Mouse (Mus musculus) midbrain, embryonic 13.5 days (tissue): ENCODE data around the gene Cfap43. TPM values are rescaled to one million over a fixed set of nuclear protein-coding genes. Genes with fewer than 3 reads are reported as not detected.

Experiments
- ATAC-seq: fragments of 200-750 bp; cut with Nextera tagmentation; 2 replicates; pipeline ENCODE4 v1.8.0; 2017; ENCODE audit warnings: mild to moderate bottlenecking, moderate TSS enrichment, moderate library complexity
- H3K27ac ChIP-seq: fragments of 300-500 bp; sonication (generic); 2 replicates; pipeline ENCODE4 v1.5.1; 2015; ENCODE audit warnings: inconsistent platforms, mild to moderate bottlenecking, moderate library complexity
- H3K27me3 ChIP-seq: fragments of 300-500 bp; sonication (generic); 2 replicates; pipeline ENCODE4 v1.6.1; 2015; ENCODE audit warnings: mild to moderate bottlenecking, inconsistent platforms
- H3K36me3 ChIP-seq: fragments of 300-500 bp; sonication (generic); 2 replicates; pipeline ENCODE4 v1.6.1; 2015; ENCODE audit warnings: mild to moderate bottlenecking, inconsistent platforms
- H3K4me1 ChIP-seq: fragments of 300-500 bp; sonication (generic); replicated peaks from 2 replicates; pipeline ENCODE4 v1.6.1; 2015; ENCODE audit warnings: inconsistent platforms
- H3K4me2 ChIP-seq: fragments of 300-500 bp; sonication (generic); replicated peaks from 2 replicates; pipeline ENCODE4 v1.6.1; 2015; ENCODE audit warnings: moderate library complexity, mild to moderate bottlenecking, inconsistent platforms
- H3K4me3 ChIP-seq: fragments of 300-500 bp; sonication (generic); replicated peaks from 2 replicates; pipeline ENCODE4 v1.5.1; 2015; ENCODE audit warnings: mild to moderate bottlenecking, inconsistent platforms
- H3K9ac ChIP-seq: fragments of 300-500 bp; sonication (generic); replicated peaks from 2 replicates; pipeline ENCODE4 v1.6.1; 2015; ENCODE audit warnings: mild to moderate bottlenecking, inconsistent platforms
- H3K9me3 ChIP-seq: fragments of 300-500 bp; sonication (generic); 2 replicates; pipeline ENCODE4 v1.6.1; 2016; ENCODE audit warnings: mild to moderate bottlenecking, inconsistent platforms
- WGBS: fragments of 180-500 bp; shearing (Covaris S2); methylation state at CpG from one replicate; pipeline ENCODE4 v1.1.7; 2015; 5-methylcytosine and 5-hydroxymethylcytosine counted together
- polyA plus RNA-seq: library from polyadenylated mRNA; unstranded; fragments of >200 nt; fragmentation: Nextera tagmentation; extraction: Ambion mirVana; gene quantifications from 2 replicates; pipeline ENCODE4 v1.2.1, GENCODE M21; 2015

Gene Cfap43
- polyA plus RNA-seq, 1 experiment from 2014 or later: 0.36 TPM

- 78% methylated on average over 7 of the region's 7 CpGs for WGBS
- H3K9me3 ChIP-seq: no peaks in the 10 kb centered on the region
Observed at GRCm38 (mm10) chr19:47835776-47836175, 83.3 kb downstream of the Cfap43 start.

DNA sequence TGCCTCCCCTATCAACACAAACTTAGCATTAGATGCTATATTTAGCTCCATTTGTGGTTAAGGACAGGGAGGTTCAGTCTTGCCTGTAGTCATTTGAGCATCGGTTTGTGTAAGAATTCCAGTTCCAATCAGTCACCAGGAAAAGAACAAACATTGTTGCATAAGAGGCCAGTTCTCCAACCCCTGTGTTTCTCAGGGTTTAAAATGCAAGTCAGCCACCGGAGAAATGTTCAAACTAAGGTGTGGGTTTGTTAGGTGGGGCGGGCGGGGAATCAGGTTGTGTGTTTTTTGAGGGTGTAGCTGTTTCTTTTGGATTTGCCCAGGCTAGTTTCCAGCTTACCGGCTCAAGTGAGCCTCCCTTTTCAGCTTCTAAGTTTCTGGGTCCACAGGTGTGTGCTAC, 84.5 kb downstream of the Cfap43 start:
- no peak for ATAC-seq
- no peak overlapping the region for H3K9ac ChIP-seq
- H3K4me2 ChIP-seq: no peak overlapping the region
- no peaks in the 10 kb centered on the region for H3K36me3 ChIP-seq
- peaks cover 7% of the 10 kb centered on the region; the same call in 1 of the 2 replicates for H3K4me1 ChIP-seq
- no peak overlapping the region for H3K27ac ChIP-seq
- 93% methylated on average over 5 of the region's 5 CpGs for WGBS
- no peak overlapping the region for H3K4me3 ChIP-seq
- H3K27me3 ChIP-seq: peaks cover 22% of the 10 kb centered on the region
- H3K9me3 ChIP-seq: no peaks in the 10 kb centered on the region

More at GRCm38 (mm10) chr19:47835776-47836175, 83.3 kb downstream of the Cfap43 start:
- Histone ChIP-seq H3K4me1 (peaks cover 7% of the 10 kb centered on the region; the same call in 1 of the 2 replicates), H3K4me2 (no peak overlapping the region), H3K9ac (no peak overlapping the region), H3K36me3 (no peaks in the 10 kb centered on the region), H3K4me3 (no peak overlapping the region), H3K27me3 (peaks cover 22% of the 10 kb centered on the region), H3K27ac (no peak overlapping the region)
- ATAC-seq: no peak

DNA sequence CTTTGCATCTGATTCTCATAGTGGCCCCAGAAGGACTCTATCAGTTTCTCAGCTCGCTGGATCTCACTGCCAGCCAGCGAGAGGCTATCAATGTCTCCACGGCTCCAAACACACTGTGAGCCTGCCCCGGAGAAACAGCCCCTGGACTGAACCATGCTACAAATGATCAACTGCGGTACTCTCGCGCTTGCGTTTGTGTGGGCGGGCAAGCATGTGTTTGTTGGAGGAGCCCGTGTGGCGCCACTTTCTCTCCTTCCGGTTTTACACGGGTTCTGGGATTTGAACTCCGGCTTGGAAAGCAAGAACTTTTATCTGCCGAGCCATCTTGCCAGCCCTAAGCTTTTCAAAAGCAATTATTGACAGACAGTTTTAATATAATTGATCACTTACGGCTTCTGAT, 86.8 kb downstream of the Cfap43 start:
- no peak overlapping the region for H3K27ac ChIP-seq
- WGBS: 85% methylated on average over 16 of the region's 16 CpGs
- no peak overlapping the region for H3K4me3 ChIP-seq

DNA sequence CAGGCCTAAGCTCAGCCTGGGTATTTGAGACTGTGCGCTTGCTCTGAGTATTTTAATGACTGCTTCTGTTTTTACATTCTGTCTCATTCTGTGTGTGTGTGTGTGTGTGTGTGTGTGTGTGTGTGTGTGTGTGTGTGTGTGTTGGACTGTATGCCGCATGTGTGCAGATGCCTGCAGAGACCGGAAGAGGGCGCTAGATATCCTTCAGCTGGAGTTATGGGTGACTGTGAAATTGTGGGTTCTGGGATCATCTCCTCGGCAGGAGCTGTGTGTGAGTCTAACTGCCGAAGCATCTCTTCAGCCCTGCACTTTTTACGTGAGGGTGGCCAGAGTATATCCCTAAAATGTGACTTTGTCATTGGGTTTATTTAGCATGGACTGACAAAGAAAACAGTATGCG, 88.0 kb downstream of the Cfap43 start:
- Histone ChIP-seq H3K36me3 (no peaks in the 10 kb centered on the region), H3K27me3 (peaks cover 7% of the 10 kb centered on the region; the same call in 1 of the 2 replicates), H3K9me3 (no peaks in the 10 kb centered on the region), H3K4me1 (no peaks in the 10 kb centered on the region), H3K4me2 (no peak overlapping the region), H3K9ac (no peak overlapping the region), H3K27ac (no peak overlapping the region), H3K4me3 (no peak overlapping the region)
- WGBS: 94% methylated on average over 8 of the region's 8 CpGs
- ATAC-seq: no peak

More for the DNA sequence above, 86.8 kb downstream of the Cfap43 start:
- H3K9ac ChIP-seq: no peak overlapping the region
- no peak for ATAC-seq
- H3K36me3 ChIP-seq: no peaks in the 10 kb centered on the region
- peaks cover 16% of the 10 kb centered on the region for H3K27me3 ChIP-seq
- H3K9me3 ChIP-seq: no peaks in the 10 kb centered on the region
- no peak overlapping the region for H3K4me2 ChIP-seq
- H3K4me1 ChIP-seq: 0 out of 2 replicates have a peak, but pooled peaks cover 5% of the 10 kb centered on the region

DNA sequence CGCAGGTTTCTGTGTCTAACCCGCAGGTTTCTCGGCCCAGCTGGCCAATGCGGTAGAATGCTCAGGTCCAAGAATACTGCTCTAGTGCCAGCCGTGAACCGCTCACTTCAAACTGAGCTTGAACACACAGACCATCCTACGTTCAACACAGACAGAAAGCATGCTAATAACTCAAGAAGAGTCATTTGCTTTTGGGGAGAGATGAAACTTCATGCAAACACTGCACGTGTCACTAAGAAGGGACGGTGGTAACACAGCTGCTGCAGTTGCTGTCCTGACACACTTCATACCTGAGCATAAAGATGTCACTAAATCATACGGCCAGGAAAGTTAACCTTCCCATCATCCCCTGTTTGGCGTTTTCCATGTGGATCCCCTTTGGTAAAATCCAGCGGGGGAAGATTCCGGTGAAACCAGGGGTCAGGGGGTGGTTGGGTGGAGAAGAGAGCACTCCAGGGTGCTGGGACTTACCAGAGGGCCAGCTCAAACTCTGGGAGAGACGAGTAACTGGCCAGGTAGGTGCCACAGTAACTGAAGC, 89.1 kb downstream of the Cfap43 start:
- H3K9me3 ChIP-seq: no peaks in the 10 kb centered on the region

GRCm38 (mm10) chr19:47824026-47824425, 95.1 kb downstream of the Cfap43 start:
- H3K9ac ChIP-seq: no peak overlapping the region
- whole genome bisulfite sequencing: 89% methylated on average over 5 of the region's 5 CpGs
- H3K27me3 ChIP-seq: 0 out of 2 replicates have a peak, but pooled peaks cover 4% of the 10 kb centered on the region
- H3K36me3 ChIP-seq: no peaks in the 10 kb centered on the region
- no peaks in the 10 kb centered on the region for H3K4me1 ChIP-seq
- ATAC-seq: no peak
- H3K4me2 ChIP-seq: no peak overlapping the region
- no peaks in the 10 kb centered on the region for H3K9me3 ChIP-seq
- no peak overlapping the region for H3K27ac ChIP-seq
- H3K4me3 ChIP-seq: no peak overlapping the region

More for the DNA sequence above, 89.1 kb downstream of the Cfap43 start:
- H3K4me2 ChIP-seq: no peak overlapping the region
- no peak for ATAC-seq
- WGBS: 88% methylated on average over 14 of the region's 14 CpGs
- no peaks in the 10 kb centered on the region for H3K4me1 ChIP-seq
- no peak overlapping the region for H3K9ac ChIP-seq
- no peak overlapping the region for H3K4me3 ChIP-seq
- no peaks in the 10 kb centered on the region for H3K36me3 ChIP-seq
- H3K27me3 ChIP-seq: no peaks in the 10 kb centered on the region; the same call in 1 of the 2 replicates
- no peak overlapping the region for H3K27ac ChIP-seq

DNA sequence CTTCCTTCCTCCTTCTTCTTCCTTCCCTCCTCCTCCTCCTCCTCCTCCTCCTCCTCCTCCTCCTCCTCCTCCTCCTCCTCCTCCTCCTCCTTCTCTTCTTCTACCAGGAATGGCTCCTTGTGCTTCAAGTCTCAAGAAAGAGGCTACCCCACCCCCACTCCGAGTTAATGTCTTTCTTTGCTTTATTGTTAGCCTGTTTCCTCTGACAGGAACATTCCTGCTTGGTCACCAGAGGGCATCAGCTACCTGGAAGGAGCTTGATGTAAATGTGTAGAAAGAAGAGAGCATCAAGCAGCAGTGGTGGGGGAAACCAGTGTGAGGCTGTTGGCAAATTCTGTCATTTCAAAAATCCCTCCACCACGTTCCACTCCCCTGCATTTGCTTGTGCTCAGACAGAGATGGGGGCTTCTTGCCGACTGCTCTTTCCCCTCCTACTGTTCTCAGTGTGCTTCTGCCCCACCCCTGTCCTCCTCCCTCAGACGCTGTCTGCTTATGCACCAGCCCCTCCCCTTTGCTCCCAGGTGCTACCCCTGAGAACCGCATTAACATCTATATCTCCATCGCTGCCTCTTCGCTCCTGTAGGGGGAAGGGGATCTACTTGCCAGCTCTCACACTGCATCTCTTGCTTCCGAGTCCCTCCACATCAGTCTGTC, 96.8 kb downstream of the Cfap43 start:
- Histone ChIP-seq H3K27me3 (0 out of 2 replicates have a peak, but pooled peaks cover 4% of the 10 kb centered on the region), H3K27ac (no peak overlapping the region), H3K36me3 (no peaks in the 10 kb centered on the region), H3K9ac (no peak overlapping the region), H3K4me1 (no peaks in the 10 kb centered on the region), H3K4me3 (no peak overlapping the region), H3K9me3 (no peaks in the 10 kb centered on the region), H3K4me2 (no peak overlapping the region)
- WGBS: 29% methylated on average over 8 of the region's 8 CpGs
- ATAC-seq: peak; percentile 50

DNA sequence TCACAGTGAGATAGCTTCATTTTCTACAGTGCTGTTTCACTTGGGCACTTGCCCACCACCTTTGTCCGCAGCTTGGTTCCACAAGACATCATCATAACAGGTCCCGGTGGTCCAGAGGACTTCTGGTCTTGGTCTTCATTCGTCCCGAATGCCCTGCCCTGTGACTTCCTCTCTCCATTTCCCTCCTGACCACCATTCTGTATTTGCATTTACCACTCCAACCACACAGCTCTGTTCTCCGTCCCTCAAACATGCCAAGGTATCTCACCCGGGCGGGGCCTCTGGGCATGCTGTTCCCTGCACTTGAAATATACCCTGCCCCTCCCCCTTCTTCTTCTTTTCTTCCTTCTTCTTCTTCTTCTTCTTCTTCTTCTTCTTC, 97.6 kb downstream of the Cfap43 start:
- Histone ChIP-seq H3K27me3 (0 out of 2 replicates have a peak, but pooled peaks cover 4% of the 10 kb centered on the region), H3K9me3 (no peaks in the 10 kb centered on the region), H3K4me1 (no peaks in the 10 kb centered on the region), H3K27ac (no peak overlapping the region), H3K9ac (no peak overlapping the region), H3K4me2 (no peak overlapping the region), H3K36me3 (no peaks in the 10 kb centered on the region), H3K4me3 (no peak overlapping the region)
- 67% methylated on average over 7 of the region's 7 CpGs for WGBS
- 0 out of 2 replicates have a peak, but pooled peaks have one; percentile 27 for ATAC-seq

GRCm38 (mm10) chr19:47820832-47821493, 98.1 kb downstream of the Cfap43 start:
- Histone ChIP-seq H3K4me1 (no peaks in the 10 kb centered on the region), H3K27me3 (0 out of 2 replicates have a peak, but pooled peaks cover 4% of the 10 kb centered on the region), H3K9ac (no peak overlapping the region), H3K4me3 (no peak overlapping the region), H3K9me3 (no peaks in the 10 kb centered on the region), H3K36me3 (no peaks in the 10 kb centered on the region), H3K4me2 (no peak overlapping the region), H3K27ac (no peak overlapping the region)
- 19% methylated on average over 9 of the region's 9 CpGs for WGBS
- peak; percentile 20; the same call in 1 of the 2 replicates for ATAC-seq

GRCm38 (mm10) chr19:47817692-47818091, 101.4 kb downstream of the Cfap43 start:
- no peak overlapping the region for H3K4me2 ChIP-seq
- no peak overlapping the region for H3K9ac ChIP-seq
- ATAC-seq: no peak
- H3K27ac ChIP-seq: no peak overlapping the region
- H3K9me3 ChIP-seq: no peaks in the 10 kb centered on the region
- H3K4me1 ChIP-seq: no peaks in the 10 kb centered on the region
- WGBS: 88% methylated on average over 9 of the region's 9 CpGs
- no peaks in the 10 kb centered on the region for H3K36me3 ChIP-seq
- 0 out of 2 replicates have a peak, but pooled peaks cover 1% of the 10 kb centered on the region for H3K27me3 ChIP-seq
- no peak overlapping the region for H3K4me3 ChIP-seq

- H3K4me1 ChIP-seq: no peaks in the 10 kb centered on the region
- no peak overlapping the region for H3K9ac ChIP-seq
Observed at GRCm38 (mm10) chr19:47814721-47815120, 104.4 kb downstream of the Cfap43 start.

GRCm38 (mm10) chr19:47812091-47812490, 107.0 kb downstream of the Cfap43 start:
- 81% methylated on average over 10 of the region's 10 CpGs for WGBS
- no peak overlapping the region for H3K27ac ChIP-seq
- no peaks in the 10 kb centered on the region for H3K36me3 ChIP-seq
- H3K9ac ChIP-seq: no peak overlapping the region
- H3K4me3 ChIP-seq: no peak overlapping the region
- H3K4me1 ChIP-seq: no peaks in the 10 kb centered on the region
- no peaks in the 10 kb centered on the region for H3K9me3 ChIP-seq
- no peaks in the 10 kb centered on the region for H3K27me3 ChIP-seq
- ATAC-seq: no peak
- H3K4me2 ChIP-seq: no peak overlapping the region

More at GRCm38 (mm10) chr19:47814721-47815120, 104.4 kb downstream of the Cfap43 start:
- Histone ChIP-seq H3K4me3 (no peak overlapping the region), H3K27me3 (no peaks in the 10 kb centered on the region), H3K9me3 (no peaks in the 10 kb centered on the region), H3K4me2 (no peak overlapping the region), H3K27ac (no peak overlapping the region), H3K36me3 (no peaks in the 10 kb centered on the region)
- no peak for ATAC-seq
- 89% methylated on average over 5 of the region's 5 CpGs for WGBS
